Mouse (Mus musculus) retina, adult 2 months (tissue): ENCODE data around the gene Uhrf1.
A peak's percentile ranks its signal among the peaks of the same experiment; 100 is the strongest.
"Not testable (repeated sequence)": the region's sequence is repeated elsewhere in the genome, so short reads cannot be mapped to it uniquely, and the experiment has no call there.

Source experiments
- DNase-seq: peaks from one replicate; pipeline ENCODE4 v3.0.0-alpha.2; 2012; ENCODE audit warnings: low read depth, low spot score

Uhrf1 gene

GRCm38 (mm10) chr17:56303160-56303846 is at the start of gene Uhrf1:
Gene Uhrf1, plus strand, starts transcription at chr17:56303321.
- no peak for DNase-seq

DNA sequence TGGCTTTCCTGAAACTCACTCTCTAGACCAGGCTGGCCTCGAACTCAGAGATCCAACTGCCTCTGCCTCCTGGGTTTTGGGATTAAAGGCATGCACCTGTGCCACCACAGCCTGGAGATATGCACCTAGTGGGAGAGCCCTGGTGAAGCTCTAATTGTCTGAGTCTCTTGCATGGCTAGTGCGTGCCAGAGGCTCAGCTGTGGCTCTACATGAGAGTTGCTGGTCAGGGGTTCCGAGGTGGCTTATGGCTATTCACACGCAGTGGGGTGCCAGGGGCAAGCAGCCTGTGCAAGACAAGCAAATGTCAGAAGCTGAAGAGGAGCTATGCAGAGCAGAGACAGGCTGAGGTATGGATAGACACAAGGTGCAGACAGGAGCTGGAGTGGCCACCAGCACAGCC is 48.4 kb upstream of the Uhrf1 start:
- no peak for DNase-seq

DNA sequence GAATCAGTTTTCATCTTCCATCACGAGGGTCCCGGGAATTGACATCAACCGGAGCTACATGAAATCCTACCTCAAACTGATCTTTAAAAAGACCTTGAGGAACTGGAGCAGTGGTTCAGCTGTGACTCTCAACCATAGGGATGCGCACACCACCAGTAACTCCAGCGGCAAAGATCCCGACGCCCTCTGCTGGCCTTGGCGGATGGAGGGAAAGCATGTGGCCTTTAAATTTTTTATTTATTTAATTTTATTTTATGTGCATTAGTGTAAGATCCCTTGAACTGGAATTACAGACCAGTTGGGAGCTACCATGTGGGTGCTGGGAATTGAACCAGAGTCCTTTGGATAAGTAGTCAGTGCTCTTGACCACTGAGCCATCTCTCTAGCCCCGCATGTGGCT is 47.7 kb upstream of the Uhrf1 start:
- no peak for DNase-seq

GRCm38 (mm10) chr17:56255863-56256238 is 47.3 kb upstream of the Uhrf1 start:
- DNase-seq = peak; percentile 98

DNA sequence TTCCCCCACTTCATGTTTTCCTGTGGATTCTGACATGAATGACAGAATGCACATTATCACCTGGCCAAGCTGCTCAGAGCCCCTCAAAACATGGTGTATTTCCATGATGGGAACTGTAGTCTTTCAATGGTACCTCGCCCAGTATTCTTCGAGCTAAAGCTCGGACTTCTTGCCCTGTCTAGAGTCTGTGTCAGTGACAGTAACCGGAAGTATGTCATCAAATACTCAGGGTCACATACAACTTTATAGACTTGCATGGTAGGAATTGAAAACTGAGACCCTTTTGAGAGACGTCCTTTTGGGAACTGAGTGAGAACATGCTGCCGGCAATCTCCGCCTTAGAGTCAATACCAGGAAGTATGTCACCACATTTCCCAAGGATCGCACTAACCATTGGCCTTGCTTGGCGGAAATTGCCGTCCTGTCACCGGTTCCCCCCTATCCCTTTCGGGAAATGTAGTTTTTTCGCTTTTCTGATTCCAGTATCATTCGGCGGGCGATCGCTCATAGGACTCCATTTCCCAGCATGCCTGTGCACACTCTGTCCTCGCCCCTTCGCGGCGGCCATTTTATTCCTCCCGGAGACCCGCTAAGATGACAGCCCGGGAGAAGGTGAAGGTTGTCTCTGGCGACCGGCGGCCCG is 46.8 kb upstream of the Uhrf1 start, which contains the start of gene Fem1a:
Gene Fem1a, plus strand, starts transcription at position 572 of the 643 bp plus-strand sequence.
- DNase-seq = peak; percentile 98

DNA sequence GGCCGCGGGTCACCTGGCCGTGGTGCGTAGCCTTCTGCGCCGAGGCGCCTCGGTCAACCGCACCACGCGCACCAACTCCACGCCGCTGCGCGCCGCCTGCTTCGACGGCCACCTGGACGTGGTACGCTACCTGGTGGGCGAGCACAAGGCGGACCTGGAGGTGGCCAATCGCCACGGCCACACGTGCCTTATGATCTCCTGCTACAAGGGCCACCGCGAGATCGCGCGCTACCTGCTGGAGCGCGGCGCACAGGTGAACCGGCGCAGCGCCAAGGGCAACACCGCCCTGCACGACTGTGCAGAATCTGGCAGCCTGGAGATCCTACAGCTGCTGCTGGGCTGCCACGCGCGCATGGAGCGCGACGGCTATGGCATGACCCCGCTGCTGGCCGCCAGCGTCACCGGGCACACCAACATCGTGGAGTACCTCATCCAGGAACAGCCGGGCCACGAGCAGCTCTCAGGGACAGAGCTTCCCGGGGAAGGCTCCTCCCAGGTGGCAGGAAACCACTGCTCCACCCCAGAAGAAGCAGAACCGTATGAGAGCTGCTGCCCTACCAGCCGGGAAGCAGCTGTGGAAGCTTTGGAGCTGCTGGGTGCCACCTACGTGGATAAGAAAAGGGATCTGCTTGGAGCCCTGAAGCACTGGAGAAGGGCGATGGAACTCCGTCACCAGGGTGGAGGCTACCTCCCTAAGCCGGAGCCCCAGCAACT is 45.8 kb upstream of the Uhrf1 start:
- no peak for DNase-seq

DNA sequence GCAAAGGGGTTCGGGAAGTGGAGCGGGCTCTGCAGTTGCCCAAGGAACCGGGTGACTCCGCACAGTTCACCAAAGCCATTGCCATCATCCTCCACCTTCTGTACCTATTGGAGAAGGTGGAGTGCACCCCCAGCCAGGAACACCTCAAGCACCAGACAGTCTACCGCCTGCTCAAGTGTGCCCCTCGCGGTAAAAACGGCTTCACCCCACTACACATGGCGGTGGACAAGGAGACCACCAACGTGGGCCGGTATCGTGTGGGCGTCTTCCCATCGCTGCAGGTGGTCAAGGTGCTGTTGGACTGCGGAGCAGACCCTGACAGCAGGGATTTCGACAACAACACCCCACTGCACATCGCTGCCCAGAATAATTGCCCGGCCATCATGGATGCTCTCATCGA is 44.9 kb upstream of the Uhrf1 start:
- not testable (repeated sequence) for DNase-seq

- DNase-seq = not testable (repeated sequence)
These were observed 44.3 kb upstream of the Uhrf1 start for GRCm38 (mm10) chr17:56258812-56259211.

DNA sequence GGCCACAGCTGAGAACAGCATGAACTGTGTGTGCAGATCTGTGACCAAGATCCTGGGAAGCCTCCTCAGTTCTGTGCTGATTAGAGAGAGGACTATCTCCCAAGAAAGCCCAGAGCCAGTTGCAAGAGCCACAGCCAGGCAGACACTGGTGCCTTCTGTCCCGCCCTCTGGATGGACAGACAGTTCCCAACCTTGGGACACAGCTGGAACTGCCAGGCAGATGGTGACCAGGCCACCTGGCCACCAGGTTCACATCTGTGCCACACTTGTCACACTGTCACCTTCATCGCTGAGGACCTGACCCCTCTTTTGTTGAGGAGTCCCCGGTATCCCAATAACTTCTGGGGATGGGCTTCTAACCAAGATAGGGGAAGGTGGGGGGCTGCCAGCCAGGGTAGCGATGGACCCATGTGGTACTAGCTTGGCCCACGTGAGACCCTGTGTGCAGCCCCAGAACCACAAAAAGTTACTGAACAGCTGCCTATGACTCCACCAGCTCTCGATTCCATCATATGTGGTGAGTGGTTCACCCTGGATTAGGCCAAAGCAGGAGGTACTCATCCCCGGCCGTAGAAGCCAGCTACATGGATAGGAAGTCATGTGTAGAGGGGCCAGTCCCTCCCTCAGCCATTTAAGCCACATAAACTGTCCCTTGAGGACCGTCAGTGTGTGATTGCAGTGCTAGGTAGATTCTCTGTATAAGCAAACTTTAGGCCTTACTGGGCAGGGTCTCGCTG is 43.7 kb upstream of the Uhrf1 start:
- DNase-seq = no peak

DNA sequence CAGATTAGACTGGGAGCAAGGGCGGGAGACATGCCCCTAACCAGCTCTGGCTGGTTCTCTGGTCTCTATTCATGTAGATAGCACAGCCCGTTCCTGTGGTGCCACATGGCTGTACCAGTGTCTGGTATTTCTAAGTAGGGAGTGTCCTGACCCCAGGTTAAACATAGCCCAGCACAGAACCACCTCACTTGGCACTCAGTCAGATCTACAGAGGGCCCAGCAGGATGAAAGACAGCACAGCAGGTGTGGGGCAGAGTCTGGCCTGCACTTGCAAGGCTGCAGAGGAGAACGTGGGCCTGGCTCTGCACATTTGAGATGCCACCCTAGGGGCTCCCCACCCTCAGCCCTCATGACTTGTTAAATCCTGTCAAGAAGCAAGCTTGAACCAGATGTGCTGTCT is 42.0 kb upstream of the Uhrf1 start:
- no peak for DNase-seq

DNA sequence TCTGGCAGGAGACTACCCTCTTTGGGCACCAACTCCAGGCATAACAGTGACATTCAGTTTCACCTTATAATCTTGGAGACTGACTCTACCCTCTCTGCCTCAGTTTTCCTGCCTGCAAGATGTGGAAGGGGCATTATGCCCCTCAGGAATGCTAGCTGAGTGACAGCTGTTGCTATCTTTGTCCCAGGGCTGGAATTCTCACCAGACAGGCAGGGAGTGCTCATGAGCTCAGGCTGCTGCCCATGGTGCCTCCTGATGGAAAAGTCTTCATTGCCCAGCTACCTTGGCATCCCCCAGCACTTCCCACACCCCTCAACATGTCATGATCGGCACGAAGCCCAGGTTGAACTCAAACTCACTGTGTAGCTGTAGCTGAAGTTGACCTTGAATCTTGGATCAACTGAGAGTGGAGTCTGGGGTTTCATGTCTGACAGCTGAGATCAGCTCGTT is 40.5 kb upstream of the Uhrf1 start:
- DNase-seq = no peak

GRCm38 (mm10) chr17:56264020-56264419 is 39.1 kb upstream of the Uhrf1 start:
- no peak for DNase-seq

GRCm38 (mm10) chr17:56265011-56265410 is 38.1 kb upstream of the Uhrf1 start:
- no peak for DNase-seq

DNA sequence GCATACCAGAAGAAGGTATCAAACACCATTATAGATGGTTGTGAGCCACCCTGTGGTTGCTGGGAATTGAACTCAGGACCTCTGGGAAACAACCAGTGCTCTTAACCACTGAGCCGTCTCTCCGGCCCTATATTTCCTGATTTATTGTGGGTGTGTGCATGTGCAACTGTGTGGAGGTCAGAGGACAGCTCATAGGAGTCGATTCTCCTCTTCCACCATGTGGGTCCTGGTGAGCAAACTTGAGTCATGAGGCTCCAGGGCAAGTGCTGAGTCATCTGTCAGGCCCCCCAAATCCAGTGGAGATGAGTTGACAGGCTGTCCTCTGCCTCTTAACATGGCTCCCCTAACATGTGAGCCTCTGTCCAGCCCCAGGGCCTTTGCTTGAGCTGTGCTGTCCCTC is 37.3 kb upstream of the Uhrf1 start:
- DNase-seq = no peak

DNA sequence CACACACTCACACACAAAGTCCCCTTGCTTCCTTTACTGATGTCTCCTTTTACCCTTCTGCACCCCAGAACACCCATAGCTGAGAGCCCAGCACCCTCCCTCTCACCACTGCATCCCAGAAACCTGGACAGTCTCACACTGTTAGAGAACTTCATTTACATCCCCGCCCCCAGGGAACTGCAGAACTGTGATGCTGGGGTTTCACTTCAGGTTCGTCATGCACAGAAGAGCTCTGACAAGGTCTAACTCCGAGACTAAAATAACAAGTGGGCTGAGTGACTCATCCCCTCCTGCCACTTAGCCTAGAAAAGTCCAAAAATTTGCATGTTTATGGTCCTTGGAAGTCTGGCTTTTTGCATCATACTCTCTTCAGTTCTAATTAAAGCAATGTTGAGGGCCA is 36.9 kb upstream of the Uhrf1 start:
- no peak for DNase-seq

- DNase-seq = no peak
These were observed 33.9 kb upstream of the Uhrf1 start for GRCm38 (mm10) chr17:56269153-56269630.

GRCm38 (mm10) chr17:56269741-56270140 is 33.4 kb upstream of the Uhrf1 start:
- no peak for DNase-seq

- DNase-seq = no peak
These were observed 31.4 kb upstream of the Uhrf1 start for GRCm38 (mm10) chr17:56271609-56272253.

GRCm38 (mm10) chr17:56272644-56273043 is 30.5 kb upstream of the Uhrf1 start:
- no peak for DNase-seq

DNA sequence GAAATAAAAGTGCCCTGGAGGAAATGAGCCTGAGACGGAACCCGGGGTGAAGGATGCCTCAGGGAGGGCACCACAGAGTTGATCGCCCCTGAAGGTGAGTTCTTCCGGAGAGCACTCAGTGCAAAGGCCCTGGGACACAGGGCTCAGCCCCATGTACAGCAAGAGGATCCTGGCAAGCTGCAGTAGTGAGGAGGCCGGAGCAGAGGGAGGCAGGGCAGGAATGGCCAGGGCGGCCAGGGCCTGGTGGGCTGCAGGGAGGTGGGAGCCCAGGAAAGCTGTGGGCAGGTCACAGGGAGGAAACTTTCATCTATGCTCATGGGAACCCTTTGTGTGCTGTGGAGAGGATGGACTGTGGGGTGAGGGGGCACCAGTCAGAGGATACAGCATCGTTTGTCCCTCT is 29.6 kb upstream of the Uhrf1 start:
- no peak for DNase-seq

DNA sequence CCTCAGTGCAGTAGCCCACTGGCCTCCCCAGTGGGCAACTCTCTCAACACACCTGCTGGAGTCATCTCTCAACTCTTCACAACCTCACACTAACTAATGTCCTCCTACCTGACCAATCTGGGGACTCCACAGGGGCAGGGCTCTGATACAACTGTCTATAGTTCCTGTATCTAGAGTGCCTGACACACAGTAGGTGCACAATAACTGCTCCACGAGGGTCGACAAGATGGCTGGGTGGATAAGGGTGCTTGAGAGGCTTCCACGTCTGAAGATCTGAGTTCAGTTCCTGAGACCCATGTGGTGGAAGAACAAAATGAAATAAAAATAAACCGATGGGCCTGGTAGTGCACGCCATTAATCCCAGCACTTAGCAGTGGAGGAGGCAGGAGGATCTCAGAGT is 29.1 kb upstream of the Uhrf1 start:
- no peak for DNase-seq
